Mouse (Mus musculus) intestine, embryonic 16.5 days (tissue): Measurements from ENCODE around the gene Prokr1. TPM values are rescaled to one million over a fixed set of nuclear protein-coding genes. Genes with fewer than 3 reads are reported as not detected.

Experiments
- ATAC-seq: fragments of 200-750 bp; cut with Nextera tagmentation; 2 replicates; pipeline ENCODE4 v1.8.0; 2017; ENCODE audit warnings: moderate TSS enrichment, moderate library complexity
- H3K27ac ChIP-seq: fragments of 300-500 bp; sonication (generic); 2 replicates; pipeline ENCODE4 v1.5.1; 2014; ENCODE audit warnings: mild to moderate bottlenecking, low read length
- H3K27me3 ChIP-seq: fragments of 300-500 bp; sonication (generic); replicated peaks from 2 replicates; pipeline ENCODE4 v1.6.1; 2014; ENCODE audit warnings: low read length, control low read depth, mixed read lengths; ENCODE audit not compliant: control insufficient read depth, insufficient read depth
- H3K36me3 ChIP-seq: fragments of 300-500 bp; sonication (generic); 2 replicates; pipeline ENCODE4 v1.6.1; 2014; ENCODE audit warnings: low read length, control low read depth; ENCODE audit not compliant: control insufficient read depth, insufficient read depth
- H3K4me1 ChIP-seq: fragments of 300-500 bp; sonication (generic); 2 replicates; pipeline ENCODE4 v1.6.1; 2014; ENCODE audit warnings: low read length, control low read depth, mixed read lengths; ENCODE audit not compliant: control insufficient read depth, insufficient read depth
- H3K4me2 ChIP-seq: fragments of 300-500 bp; sonication (generic); 2 replicates; pipeline ENCODE4 v1.6.1; 2014; ENCODE audit warnings: low read depth, low read length, control low read depth
- H3K4me3 ChIP-seq: fragments of 300-500 bp; sonication (generic); 2 replicates; pipeline ENCODE4 v1.5.1; 2014; ENCODE audit warnings: mild to moderate bottlenecking, low read length
- H3K9ac ChIP-seq: fragments of 300-500 bp; sonication (generic); 2 replicates; pipeline ENCODE4 v1.6.1; 2014; ENCODE audit warnings: low read depth, low read length
- H3K9me3 ChIP-seq: fragments of 300-500 bp; sonication (generic); 2 replicates; pipeline ENCODE4 v1.6.1; 2016; ENCODE audit warnings: low read length, control low read depth; ENCODE audit not compliant: control insufficient read depth
- WGBS: fragments of 180-500 bp; shearing (Covaris S2); extraction: QIAGEN DNeasy Blood & Tissue Kit; methylation state at CpG from one replicate; pipeline ENCODE4 v1.1.7; 2014; 5-methylcytosine and 5-hydroxymethylcytosine counted together
- polyA plus RNA-seq: library from polyadenylated mRNA; unstranded; fragments of >200 nt; fragmentation: Nextera tagmentation; extraction: Ambion mirVana; gene quantifications from 2 replicates; pipeline ENCODE4 v1.2.1, GENCODE M21; 2015

The Prokr1 gene
- polyA plus RNA-seq, 1 experiment from 2014 or later = 2.3 TPM

GRCm38 (mm10) chr6:87599825-87600224 is 9.3 kb upstream of the Prokr1 start:
- Histone ChIP-seq H3K4me3 (no peak overlapping the region), H3K4me1 (no peaks in the 10 kb centered on the region), H3K27ac (no peak overlapping the region), H3K36me3 (no peaks in the 10 kb centered on the region), H3K27me3 (no peaks in the 10 kb centered on the region), H3K9me3 (no peaks in the 10 kb centered on the region), H3K9ac (no peak overlapping the region), H3K4me2 (no peak overlapping the region)
- ATAC-seq = no peak

GRCm38 (mm10) chr6:87597116-87597833 is 6.7 kb upstream of the Prokr1 start:
- H3K4me1 ChIP-seq = no peaks in the 10 kb centered on the region
- no peak overlapping the region for H3K27ac ChIP-seq
- H3K9me3 ChIP-seq = no peaks in the 10 kb centered on the region
- 43% methylated on average over 10 of the region's 10 CpGs for WGBS
- ATAC-seq = no peak
- no peak overlapping the region for H3K4me3 ChIP-seq
- no peaks in the 10 kb centered on the region for H3K27me3 ChIP-seq
- no peak overlapping the region for H3K4me2 ChIP-seq
- H3K9ac ChIP-seq = no peak overlapping the region
- no peaks in the 10 kb centered on the region for H3K36me3 ChIP-seq

- Histone ChIP-seq H3K4me2 (no peak overlapping the region), H3K4me1 (peaks cover 15% of the 10 kb centered on the region), H3K9me3 (no peaks in the 10 kb centered on the region), H3K27me3 (no peaks in the 10 kb centered on the region), H3K27ac (no peak overlapping the region), H3K4me3 (no peak overlapping the region), H3K9ac (no peak overlapping the region), H3K36me3 (no peaks in the 10 kb centered on the region)
- ATAC-seq = no peak
- WGBS = 79% methylated on average over 6 of the region's 6 CpGs
Measured at GRCm38 (mm10) chr6:87594188-87594587, 3.6 kb upstream of the Prokr1 start.

GRCm38 (mm10) chr6:87589718-87590393 is 687 bp downstream of the Prokr1 start:
- H3K9ac ChIP-seq = peak overlapping the region; percentile 76
- 13% methylated on average over 12 of the region's 12 CpGs for WGBS

GRCm38 (mm10) chr6:87583991-87584390 is 6.6 kb downstream of the Prokr1 start:
- H3K4me3 ChIP-seq = no peak overlapping the region
- WGBS = 90% methylated on average over 7 of the region's 7 CpGs

More at GRCm38 (mm10) chr6:87589718-87590393, 687 bp downstream of the Prokr1 start:
- Histone ChIP-seq H3K36me3 (no peaks in the 10 kb centered on the region), H3K9me3 (no peaks in the 10 kb centered on the region), H3K4me3 (peak overlapping the region; percentile 66), H3K27ac (no peak overlapping the region), H3K4me2 (peak overlapping the region; percentile 99), H3K27me3 (no peaks in the 10 kb centered on the region), H3K4me1 (peaks cover 15% of the 10 kb centered on the region)
- ATAC-seq = peak; percentile 51

GRCm38 (mm10) chr6:87583183-87583611 is 7.3 kb downstream of the Prokr1 start:
- no peaks in the 10 kb centered on the region for H3K36me3 ChIP-seq
- no peaks in the 10 kb centered on the region for H3K9me3 ChIP-seq
- H3K27ac ChIP-seq = no peak overlapping the region
- peak; percentile 62 for ATAC-seq
- H3K9ac ChIP-seq = no peak overlapping the region
- H3K4me1 ChIP-seq = peaks cover 6% of the 10 kb centered on the region
- H3K27me3 ChIP-seq = no peaks in the 10 kb centered on the region
- no peak overlapping the region for H3K4me2 ChIP-seq
- WGBS = 100% methylated on average over 1 of the region's 1 CpGs
- H3K4me3 ChIP-seq = no peak overlapping the region

More at GRCm38 (mm10) chr6:87583991-87584390, 6.6 kb downstream of the Prokr1 start:
- no peak for ATAC-seq
- no peaks in the 10 kb centered on the region for H3K9me3 ChIP-seq
- H3K27ac ChIP-seq = no peak overlapping the region
- H3K9ac ChIP-seq = no peak overlapping the region
- no peaks in the 10 kb centered on the region for H3K36me3 ChIP-seq
- H3K4me1 ChIP-seq = peaks cover 6% of the 10 kb centered on the region
- H3K27me3 ChIP-seq = no peaks in the 10 kb centered on the region
- H3K4me2 ChIP-seq = no peak overlapping the region

- no peaks in the 10 kb centered on the region for H3K27me3 ChIP-seq
- no peak overlapping the region for H3K4me2 ChIP-seq
- H3K9me3 ChIP-seq = no peaks in the 10 kb centered on the region
- 39% methylated on average over 6 of the region's 6 CpGs for WGBS
- H3K4me1 ChIP-seq = peaks cover 6% of the 10 kb centered on the region
- no peak overlapping the region for H3K9ac ChIP-seq
- H3K27ac ChIP-seq = 0 out of 2 replicates have a peak overlapping the region, but pooled peaks have one; percentile 1
- no peaks in the 10 kb centered on the region for H3K36me3 ChIP-seq
- peak; percentile 87 for ATAC-seq
- no peak overlapping the region for H3K4me3 ChIP-seq
Measured at GRCm38 (mm10) chr6:87582456-87582855, 8.1 kb downstream of the Prokr1 start.

GRCm38 (mm10) chr6:87581581-87581980 is 9.0 kb downstream of the Prokr1 start:
- Histone ChIP-seq H3K9ac (no peak overlapping the region), H3K4me2 (no peak overlapping the region), H3K9me3 (no peaks in the 10 kb centered on the region), H3K4me3 (no peak overlapping the region), H3K4me1 (peaks cover 11% of the 10 kb centered on the region), H3K27me3 (no peaks in the 10 kb centered on the region), H3K36me3 (no peaks in the 10 kb centered on the region), H3K27ac (no peak overlapping the region)
- WGBS = 87% methylated on average over 18 of the region's 18 CpGs
- no peak for ATAC-seq

- no peaks in the 10 kb centered on the region for H3K36me3 ChIP-seq
- peaks cover 15% of the 10 kb centered on the region for H3K4me1 ChIP-seq
- no peaks in the 10 kb centered on the region for H3K27me3 ChIP-seq
- H3K27ac ChIP-seq = no peak overlapping the region
- ATAC-seq = no peak
- no peaks in the 10 kb centered on the region for H3K9me3 ChIP-seq
- no peak overlapping the region for H3K4me2 ChIP-seq
- H3K4me3 ChIP-seq = no peak overlapping the region
- no peak overlapping the region for H3K9ac ChIP-seq
- WGBS = 86% methylated on average over 15 of the region's 15 CpGs
Measured at GRCm38 (mm10) chr6:87581071-87581470, 9.5 kb downstream of the Prokr1 start.
